Mouse (Mus musculus): Measurements from ENCODE around the gene Plvap. TPM values are rescaled to one million over a fixed set of nuclear protein-coding genes. Genes with fewer than 3 reads are reported as not detected.
A peak's percentile ranks its signal among the peaks of the same experiment; 100 is the strongest.
"Not testable (repeated sequence)": the region's sequence is repeated elsewhere in the genome, so short reads cannot be mapped to it uniquely, and the experiment has no call there.

The Plvap gene
- polyA plus RNA-seq, 1 experiment = 122 TPM

DNA sequence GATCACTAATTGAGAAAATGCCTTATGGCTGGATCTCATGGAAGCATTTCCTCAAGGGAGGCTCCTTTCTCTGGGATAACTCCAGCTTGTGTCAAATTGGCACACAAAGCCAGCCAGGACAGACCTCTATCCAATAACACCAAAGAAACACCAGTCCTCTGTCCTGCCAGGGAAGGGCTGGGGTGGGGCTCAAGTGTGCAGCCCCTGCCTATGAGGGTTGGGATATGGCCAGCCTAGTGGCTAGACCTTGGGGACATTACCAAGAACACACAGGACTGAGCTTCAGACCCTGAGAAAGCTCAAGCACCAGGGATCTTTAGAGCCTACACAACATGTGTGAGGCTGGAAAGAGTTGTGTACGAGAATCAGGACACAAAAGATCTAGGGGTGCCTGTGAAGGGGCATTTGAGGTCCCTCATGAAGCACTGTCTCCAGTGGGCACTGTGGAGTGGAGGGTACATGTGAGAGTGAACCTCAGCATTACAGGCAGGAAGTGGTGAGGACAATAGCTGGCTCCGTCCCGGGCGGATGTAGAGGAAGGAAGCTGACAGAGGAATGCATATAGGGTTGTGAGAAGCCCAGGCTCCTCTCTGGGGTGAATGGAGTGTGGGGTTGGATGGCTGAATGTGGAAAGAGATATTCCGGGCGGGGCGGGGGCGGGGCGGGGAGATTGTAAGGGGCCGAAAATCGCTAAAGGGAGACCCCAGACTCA lies 17.0 kb upstream of the Plvap start:
- WGBS = 65% methylated on average over 11 of the region's 11 CpGs
- DNase-seq (ENCODE audit: low read depth, low spot score) = no peak

- no peak for DNase-seq (ENCODE audit: low read depth, low spot score)
- 58% methylated on average over 3 of the region's 3 CpGs for WGBS
Observed at GRCm38 (mm10) chr8:71527162-71527870, 15.8 kb upstream of the Plvap start.

DNA sequence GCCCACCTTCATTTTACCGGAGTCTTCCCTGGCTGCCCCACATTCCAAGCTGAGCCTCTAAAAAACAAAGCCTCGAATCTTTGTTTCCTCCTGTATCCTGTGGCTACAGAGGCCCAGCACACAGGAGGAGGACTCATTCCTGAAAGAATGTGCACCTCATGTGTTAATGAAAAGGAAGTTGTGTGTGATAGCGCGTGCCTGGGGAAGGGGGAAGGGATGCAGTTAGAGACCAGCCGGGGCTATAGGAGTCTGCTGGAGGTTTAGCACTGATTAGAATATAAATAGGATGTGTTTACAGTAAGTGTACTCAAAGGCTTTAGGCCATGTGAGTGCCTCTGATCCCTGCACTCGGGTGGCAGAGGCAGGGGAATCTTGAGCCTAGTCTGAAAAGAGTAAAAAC lies 14.7 kb upstream of the Plvap start:
- no peak for DNase-seq (ENCODE audit: low read depth, low spot score)
- 39% methylated on average over 6 of the region's 6 CpGs for WGBS

DNA sequence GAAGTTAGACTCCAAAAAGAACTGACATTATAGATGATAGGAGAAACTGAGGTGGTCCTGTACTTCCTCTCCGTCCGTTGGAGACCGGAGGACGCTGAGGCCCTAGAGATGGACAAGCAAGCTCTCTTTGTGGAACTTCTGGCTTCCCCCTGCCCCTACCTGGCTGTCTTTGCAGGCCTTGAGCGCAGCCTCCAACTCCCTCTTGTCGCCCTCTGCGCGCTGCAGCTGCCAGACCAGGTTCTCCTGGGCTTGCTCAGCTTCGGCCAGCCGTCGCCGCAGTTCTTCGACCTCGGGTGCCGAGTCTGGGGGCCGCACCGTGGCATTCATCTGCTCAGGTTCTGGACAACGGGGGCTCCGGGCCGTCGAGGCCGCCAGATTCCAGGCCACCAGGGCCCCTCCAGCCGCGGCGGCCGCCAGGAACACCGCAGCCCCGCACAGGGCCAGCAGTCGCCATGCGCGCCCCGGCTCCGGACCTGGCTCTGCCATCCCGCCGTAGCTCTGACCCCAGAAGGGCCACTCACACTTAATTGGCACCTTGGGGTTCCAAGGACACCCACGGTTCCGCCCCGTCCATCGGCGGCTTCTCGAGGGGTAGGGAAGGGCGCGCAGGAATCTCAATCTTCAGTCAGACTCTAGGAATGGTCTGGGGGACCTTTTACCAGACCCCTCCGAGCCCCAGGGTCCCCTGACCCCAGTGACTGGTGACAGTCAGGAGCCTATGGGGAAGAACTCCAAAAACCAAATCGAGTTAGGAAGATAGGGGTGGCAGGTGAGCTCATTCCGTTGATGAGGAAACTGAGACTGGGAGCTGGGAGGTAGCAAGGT lies 13.9 kb upstream of the Plvap start, which contains the start of gene Ccdc194:
TSS of gene Ccdc194 (minus strand) at position 486 of the 825 bp plus-strand sequence.
- DNase-seq (ENCODE audit: low read depth, low spot score) = no peak
- 25% methylated on average over 46 of the region's 46 CpGs for WGBS

GRCm38 (mm10) chr8:71521634-71522033 lies 10.1 kb upstream of the Plvap start:
- DNase-seq (ENCODE audit: low read depth, low spot score) = peak; percentile 78
- 2% methylated on average over 17 of the region's 17 CpGs for WGBS

DNA sequence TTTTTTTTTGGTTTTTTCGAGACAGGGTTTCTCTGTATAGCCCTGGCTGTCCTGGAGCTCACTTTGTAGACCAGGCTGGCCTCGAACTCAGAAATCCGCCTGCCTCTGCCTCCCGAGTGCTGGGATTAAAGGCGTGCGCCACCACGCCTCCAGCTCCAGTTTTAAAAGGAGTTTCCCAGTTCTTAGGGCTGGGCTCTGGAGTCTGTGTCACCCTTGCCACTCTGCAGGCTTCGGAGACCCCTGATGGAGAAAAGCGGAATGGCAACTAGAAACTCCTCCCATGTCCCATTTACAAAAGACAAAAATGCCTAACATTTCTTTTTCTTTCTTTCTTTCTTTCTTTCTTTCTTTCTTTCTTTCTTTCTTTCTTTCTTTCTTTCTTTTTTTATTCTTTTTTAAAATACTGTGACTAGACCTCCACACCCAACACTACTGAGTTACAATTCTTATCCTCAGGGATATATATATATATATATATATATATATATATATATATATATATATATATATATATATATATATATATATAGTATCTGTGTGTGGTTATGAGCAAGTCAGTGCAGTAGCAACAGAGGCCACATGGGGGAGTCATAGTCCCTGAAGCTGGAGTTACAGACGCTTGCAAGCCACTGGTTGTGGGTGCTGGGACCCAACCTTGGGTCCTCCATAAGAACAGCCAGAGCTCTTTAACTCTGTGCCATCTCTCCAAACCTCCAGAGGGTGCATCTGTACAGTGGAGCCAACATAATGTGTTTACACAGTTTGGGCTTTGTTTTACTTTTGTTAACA lies 7.7 kb upstream of the Plvap start:
- WGBS = 22% methylated on average over 9 of the region's 10 CpGs
- DNase-seq (ENCODE audit: low read depth, low spot score) = not testable (repeated sequence)

GRCm38 (mm10) chr8:71516786-71517185 lies 5.2 kb upstream of the Plvap start:
- no peak for DNase-seq (ENCODE audit: low read depth, low spot score)
- 14% methylated on average over 6 of the region's 6 CpGs for WGBS

- DNase-seq (ENCODE audit: low read depth, low spot score) = no peak
- WGBS = 58% methylated on average over 5 of the region's 5 CpGs
Observed at GRCm38 (mm10) chr8:71515043-71515442, 3.5 kb upstream of the Plvap start.

DNA sequence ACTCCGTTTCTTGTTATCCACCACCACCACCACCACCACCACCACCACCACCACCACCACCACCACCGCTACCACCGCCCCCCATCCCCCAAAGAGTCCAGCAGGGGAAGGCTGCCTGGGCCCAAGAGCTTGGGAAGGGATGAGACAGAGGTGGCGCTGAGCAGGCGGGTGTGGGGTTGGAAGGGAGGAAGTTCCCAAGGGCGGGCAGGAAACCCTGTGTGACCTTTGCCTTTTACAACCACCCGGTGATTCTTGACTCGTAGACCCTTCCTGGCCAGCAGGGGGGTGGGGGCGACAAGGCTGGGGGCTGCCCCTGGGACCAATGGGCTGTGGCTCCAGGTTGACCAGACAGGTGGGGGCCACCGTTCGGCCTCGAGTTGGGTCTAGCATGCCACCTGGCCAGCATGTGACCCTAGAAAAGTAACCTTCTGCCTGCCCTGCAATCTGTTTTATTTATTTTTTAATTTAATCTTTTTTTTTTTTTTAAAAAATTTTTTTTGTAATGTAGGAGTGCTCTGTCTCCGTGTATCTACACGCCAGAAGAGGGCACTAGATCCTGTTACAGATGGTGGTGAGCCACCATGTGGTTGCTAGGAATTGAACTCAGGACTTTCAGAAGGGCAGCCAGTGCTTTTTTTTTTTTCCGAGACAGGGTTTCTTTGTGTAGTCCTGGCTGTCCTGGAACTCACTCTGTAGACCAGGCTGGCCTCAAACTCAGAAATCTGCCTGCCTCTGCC lies 1.6 kb upstream of the Plvap start:
- DNase-seq (ENCODE audit: low read depth, low spot score) = no peak
- 53% methylated on average over 15 of the region's 15 CpGs for WGBS

DNA sequence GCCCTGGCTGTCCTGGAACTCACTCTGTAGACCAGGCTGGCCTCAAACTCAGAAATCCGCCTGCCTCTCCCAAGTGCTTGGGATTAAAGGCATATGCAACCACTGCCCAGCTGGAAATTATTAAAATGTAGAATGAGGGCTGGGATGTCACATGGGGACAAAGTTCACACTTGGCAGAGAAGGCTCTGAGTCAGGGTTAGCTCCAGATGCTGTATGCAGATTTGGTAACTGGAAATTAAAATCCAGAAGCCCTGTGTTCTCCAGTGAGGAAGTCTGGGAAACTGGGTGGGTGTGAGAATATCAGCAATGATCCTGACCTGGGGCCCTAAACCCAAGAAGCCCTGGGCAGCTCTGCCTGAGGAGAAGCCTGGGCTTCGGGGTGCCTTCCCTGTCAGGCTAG lies 2.2 kb downstream of the Plvap start:
- DNase-seq (ENCODE audit: low read depth, low spot score) = no peak
- WGBS = 25% methylated on average over 2 of the region's 2 CpGs

- DNase-seq (ENCODE audit: low read depth, low spot score) = no peak
- under 1% methylated on average over 61 of the region's 61 CpGs for WGBS
Observed at GRCm38 (mm10) chr8:71507589-71508104, 3.9 kb downstream of the Plvap start.

DNA sequence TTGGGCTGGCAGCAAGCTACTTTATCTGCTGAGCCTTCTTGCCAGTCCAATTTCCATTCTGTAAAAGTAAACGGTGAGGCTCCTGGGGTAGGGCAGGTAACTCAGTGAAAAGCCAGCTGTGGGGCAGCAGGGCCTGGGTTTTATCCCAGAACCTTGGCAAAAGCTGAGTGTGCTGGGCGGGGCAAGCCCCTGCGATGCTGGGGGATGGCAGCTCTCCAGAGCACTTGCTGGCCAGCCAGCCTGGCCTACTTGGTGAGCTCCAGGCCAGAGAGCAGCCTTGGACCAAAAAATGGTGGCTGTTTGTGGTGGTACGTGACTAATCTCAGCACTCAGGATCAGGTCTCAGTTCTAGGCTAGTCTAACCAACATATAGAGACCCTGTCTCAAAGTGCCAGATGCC lies 5.6 kb downstream of the Plvap start:
- WGBS = 40% methylated on average over 4 of the region's 4 CpGs
- DNase-seq (ENCODE audit: low read depth, low spot score) = no peak

- WGBS = 90% methylated on average over 4 of the region's 4 CpGs
- DNase-seq (ENCODE audit: low read depth, low spot score) = no peak
Observed at GRCm38 (mm10) chr8:71505326-71505725, 6.2 kb downstream of the Plvap start.

GRCm38 (mm10) chr8:71504349-71504748 lies 7.2 kb downstream of the Plvap start:
- no peak for DNase-seq (ENCODE audit: low read depth, low spot score)
- WGBS = 87% methylated on average over 4 of the region's 4 CpGs

GRCm38 (mm10) chr8:71498816-71499690 lies 12.5 kb downstream of the Plvap start:
- no peak for DNase-seq (ENCODE audit: low read depth, low spot score)

DNA sequence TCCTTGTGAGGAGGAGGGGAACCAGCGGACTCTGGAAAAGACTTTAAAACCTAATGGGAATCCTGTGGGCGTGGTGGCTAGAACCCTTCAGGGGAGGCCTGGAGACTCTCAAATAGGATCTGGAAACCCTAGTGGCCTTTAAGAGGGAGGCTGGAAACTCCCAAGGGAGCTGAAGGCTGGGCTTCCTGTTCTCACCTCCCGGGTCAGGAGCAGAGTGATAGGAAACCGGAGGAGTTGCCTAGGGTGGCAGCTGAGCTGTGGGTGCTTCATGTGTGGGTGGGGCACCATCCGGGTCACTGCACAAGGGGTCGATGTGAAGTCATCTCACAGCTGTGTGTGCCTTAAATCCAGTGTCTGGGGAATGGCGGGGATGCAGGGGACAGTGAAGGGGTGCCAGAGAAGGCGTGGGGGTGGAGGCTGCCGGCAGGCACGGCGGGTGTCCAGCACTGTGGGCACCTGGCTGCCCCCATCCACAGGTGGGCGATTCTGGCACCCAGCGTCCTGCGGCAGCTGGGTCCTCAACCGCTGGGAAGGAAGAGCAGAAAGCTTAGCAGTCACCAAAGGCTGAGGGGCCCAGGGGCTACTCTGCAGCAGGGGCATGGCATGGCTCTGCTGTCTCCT lies 13.6 kb downstream of the Plvap start:
- no peak for DNase-seq (ENCODE audit: low read depth, low spot score)
- WGBS = 41% methylated on average over 15 of the region's 15 CpGs

More at GRCm38 (mm10) chr8:71498816-71499690, 12.5 kb downstream of the Plvap start:
- 41% methylated on average over 16 of the region's 16 CpGs for WGBS

DNA sequence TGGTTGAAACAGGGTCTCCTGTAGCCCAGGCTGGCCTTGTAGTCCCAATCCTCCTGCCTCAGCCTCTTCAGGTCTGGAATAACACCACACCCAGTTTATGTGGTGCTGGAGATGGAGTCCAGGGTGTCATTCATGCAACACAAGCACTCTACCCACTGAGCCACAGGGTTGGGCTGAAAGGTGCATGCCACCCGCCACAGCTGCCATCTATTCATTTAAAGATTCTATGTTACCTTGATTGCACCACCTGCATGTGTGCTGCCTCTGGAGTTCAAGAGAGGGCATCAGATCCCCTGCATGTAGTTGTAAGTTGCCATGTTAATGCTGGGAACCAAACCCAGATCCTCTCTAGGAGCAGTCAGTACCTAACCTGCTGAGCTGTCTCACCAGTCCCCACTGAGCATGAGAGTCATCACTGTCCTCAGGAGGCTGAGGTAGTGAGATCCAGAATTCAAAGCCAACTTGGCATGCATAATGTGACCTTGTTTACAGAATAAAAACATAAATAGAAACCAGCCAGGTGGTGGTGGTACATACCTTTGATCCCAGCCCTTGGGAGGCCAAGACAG lies 14.4 kb downstream of the Plvap start:
- 92% methylated on average over 1 of the region's 1 CpGs for WGBS
- no peak for DNase-seq (ENCODE audit: low read depth, low spot score)

All from large intestine, adult 2 months (tissue).